Mouse (Mus musculus): Measurements from ENCODE around the gene Colca2.

- TF ChIP-seq CTCF (IDR thresholded peaks at IDR 0.05; ENCODE audit: borderline replicate concordance, control insufficient read depth, extremely low read depth, insufficient read depth, low read length, poor library complexity): no peak
- no peak for TF ChIP-seq POLR2A (IDR thresholded peaks at IDR 0.05; ENCODE audit: control insufficient read depth, extremely low read depth, insufficient read depth, low read length, poor library complexity)
Observed at GRCm38 (mm10) chr9:51324406-51325065, 46.2 kb upstream of the Colca2 start.
